Mouse (Mus musculus) intestine, embryonic 14.5 days (tissue): ENCODE measurements around the gene Npvf. TPM values are rescaled to one million over a fixed set of nuclear protein-coding genes. Genes with fewer than 3 reads are reported as not detected.

Source experiments
- ATAC-seq: fragments of 200-750 bp; cut with Nextera tagmentation; replicated peaks from 2 replicates; pipeline ENCODE4 v1.8.0; 2017; ENCODE audit warnings: low read depth, moderate number of reproducible peaks, moderate TSS enrichment, moderate library complexity; ENCODE audit not compliant: low FRiP score, low TSS enrichment
- DNase-seq: peaks from one replicate; pipeline ENCODE4 v3.0.0-alpha.2; 2018; ENCODE audit warnings: low spot score
- H3K27ac ChIP-seq: fragments of 300-500 bp; sonication (generic); 2 replicates; pipeline ENCODE4 v1.5.1; 2014; ENCODE audit warnings: low read depth, mild to moderate bottlenecking, control low read depth
- H3K27me3 ChIP-seq: fragments of 300-500 bp; sonication (generic); replicated peaks from 2 replicates; pipeline ENCODE4 v1.6.1; 2014; ENCODE audit warnings: low read length, control low read depth; ENCODE audit not compliant: control insufficient read depth, insufficient read depth
- H3K36me3 ChIP-seq: fragments of 300-500 bp; sonication (generic); 2 replicates; pipeline ENCODE4 v1.6.1; 2014; ENCODE audit warnings: low read length, control low read depth; ENCODE audit not compliant: control insufficient read depth, insufficient read depth
- H3K4me1 ChIP-seq: fragments of 300-500 bp; sonication (generic); replicated peaks from 2 replicates; pipeline ENCODE4 v1.6.1; 2014; ENCODE audit warnings: low read length, control low read depth, mixed read lengths; ENCODE audit not compliant: control insufficient read depth, insufficient read depth
- H3K4me2 ChIP-seq: fragments of 300-500 bp; sonication (generic); 2 replicates; pipeline ENCODE4 v1.6.1; 2014; ENCODE audit warnings: low read length
- H3K4me3 ChIP-seq: fragments of 300-500 bp; sonication (generic); 2 replicates; pipeline ENCODE4 v1.5.1; 2014; ENCODE audit warnings: low read depth, low read length, control low read depth, mixed read lengths
- H3K9ac ChIP-seq: fragments of 300-500 bp; sonication (generic); 2 replicates; pipeline ENCODE4 v1.6.1; 2014; ENCODE audit warnings: mild to moderate bottlenecking, low read length
- H3K9me3 ChIP-seq: fragments of 300-500 bp; sonication (generic); 2 replicates; pipeline ENCODE4 v1.6.1; 2016; ENCODE audit warnings: low read length, control low read depth; ENCODE audit not compliant: control insufficient read depth
- WGBS: fragments of 180-500 bp; shearing (Covaris S2); extraction: QIAGEN DNeasy Blood & Tissue Kit; methylation state at CpG from one replicate; pipeline ENCODE4 v1.1.7; 2014; 5-methylcytosine and 5-hydroxymethylcytosine counted together
- polyA plus RNA-seq: library from polyadenylated mRNA; unstranded; fragments of >200 nt; fragmentation: Nextera tagmentation; extraction: Ambion mirVana; gene quantifications from 2 replicates; pipeline ENCODE4 v1.2.1, GENCODE M21; 2014

Gene Npvf
- polyA plus RNA-seq, 1 experiment from 2014 or later, result not detected

DNA sequence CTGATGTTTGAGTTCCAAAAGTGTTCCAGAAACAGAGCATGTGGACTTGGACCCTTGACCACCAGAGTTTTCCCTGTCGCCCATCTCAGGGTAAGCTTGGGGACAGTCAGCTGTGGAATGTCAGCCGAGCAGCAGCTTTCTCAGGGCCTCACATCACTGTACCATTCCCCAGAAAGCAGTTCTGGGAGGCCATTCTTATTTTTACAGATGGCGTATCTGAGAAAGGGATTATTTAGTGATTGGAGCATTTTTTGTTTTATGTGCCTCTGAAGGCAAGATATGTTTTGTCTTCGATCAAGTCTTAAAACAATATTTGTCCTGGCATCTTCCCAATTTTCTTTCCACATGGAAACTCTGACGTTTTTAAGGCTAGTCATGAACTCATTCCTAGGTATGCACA lies 12.7 kb upstream of the Npvf start:
- no peak overlapping the region for H3K27ac ChIP-seq
- H3K4me1 ChIP-seq, result no peaks in the 10 kb centered on the region
- DNase-seq, result no peak
- no peak for ATAC-seq
- H3K9ac ChIP-seq, result no peak overlapping the region
- H3K4me2 ChIP-seq, result no peak overlapping the region
- 57% methylated on average over 5 of the region's 5 CpGs for WGBS
- H3K4me3 ChIP-seq, result no peak overlapping the region
- no peaks in the 10 kb centered on the region for H3K27me3 ChIP-seq
- no peaks in the 10 kb centered on the region for H3K9me3 ChIP-seq
- no peaks in the 10 kb centered on the region for H3K36me3 ChIP-seq

DNA sequence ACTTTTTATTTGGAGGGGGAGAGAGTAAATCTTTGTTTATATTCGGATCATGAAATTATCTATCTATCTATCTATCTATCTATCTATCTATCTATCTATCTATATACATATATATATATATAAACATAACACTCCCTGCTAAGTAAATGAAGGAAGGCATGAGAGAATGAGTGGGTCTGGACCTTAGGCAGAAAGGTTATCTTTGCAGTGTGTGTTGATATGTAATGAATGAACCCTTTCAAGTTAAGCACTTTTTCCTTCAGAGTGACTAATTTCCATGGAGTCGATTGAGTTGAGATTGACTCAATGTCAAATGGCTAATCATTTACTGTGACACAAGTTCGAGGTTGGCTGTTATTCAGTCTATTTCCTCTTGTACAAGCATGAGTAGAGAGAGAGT lies 10.8 kb upstream of the Npvf start:
- Histone ChIP-seq H3K9ac (no peak overlapping the region), H3K4me3 (no peak overlapping the region), H3K4me1 (no peaks in the 10 kb centered on the region), H3K4me2 (no peak overlapping the region), H3K27me3 (no peaks in the 10 kb centered on the region), H3K27ac (no peak overlapping the region), H3K36me3 (no peaks in the 10 kb centered on the region), H3K9me3 (no peaks in the 10 kb centered on the region)
- 73% methylated on average over 3 of the region's 3 CpGs for WGBS
- ATAC-seq (0 out of 2 replicates have a peak, but pooled peaks have one; percentile 36), DNase-seq (no peak)

DNA sequence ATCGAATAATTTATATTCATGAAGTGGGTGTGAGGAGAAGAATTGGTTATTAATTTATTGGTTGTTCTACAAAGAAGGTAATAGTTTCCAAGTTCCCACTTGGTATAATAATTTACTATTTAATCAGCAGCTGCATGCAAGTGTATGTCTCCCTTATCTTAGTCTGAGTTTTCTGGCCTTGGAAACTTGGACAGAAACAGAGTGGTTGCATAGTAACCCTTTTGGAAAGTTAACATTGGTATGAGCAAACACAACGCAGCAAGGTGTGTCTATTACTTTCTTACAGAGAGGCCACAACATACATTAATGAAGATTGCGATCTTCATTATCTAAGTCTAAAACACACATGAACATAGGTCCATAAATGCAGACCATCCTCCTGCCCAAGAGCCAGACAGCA lies 10.0 kb upstream of the Npvf start:
- ATAC-seq, result no peak
- no peaks in the 10 kb centered on the region for H3K9me3 ChIP-seq

DNA sequence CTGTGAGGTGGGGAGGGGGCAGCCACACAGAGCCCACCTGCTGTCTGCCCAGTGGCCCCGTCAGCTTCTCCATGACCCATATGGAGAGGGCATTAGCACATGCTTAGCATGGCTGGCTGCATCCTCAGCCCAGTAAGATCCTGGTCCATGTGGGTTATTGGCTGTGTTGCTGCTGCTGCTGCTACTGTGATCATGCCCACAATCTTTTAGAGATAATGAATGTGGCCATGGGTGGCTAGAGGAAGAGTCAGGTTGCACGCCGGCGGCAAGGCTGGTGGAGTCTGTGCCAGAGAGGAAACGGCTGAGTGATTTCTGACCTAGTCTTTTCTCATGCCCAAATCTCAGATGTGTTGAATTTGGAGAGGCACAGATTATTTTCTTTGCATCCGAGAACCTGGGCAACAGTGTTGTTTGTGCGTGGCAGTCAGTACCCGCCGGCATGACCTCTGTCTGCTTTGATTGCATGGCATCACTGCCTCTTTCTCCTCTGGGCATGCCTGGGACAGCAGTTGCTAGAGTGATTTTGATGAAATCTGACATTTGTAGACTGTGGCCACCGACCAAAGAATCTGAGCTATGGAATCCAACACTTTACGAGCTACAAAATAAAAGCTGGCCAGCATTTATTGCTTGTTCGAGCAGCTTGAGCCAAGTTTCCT lies 8.8 kb upstream of the Npvf start:
- Histone ChIP-seq H3K27ac (no peak overlapping the region), H3K36me3 (no peaks in the 10 kb centered on the region), H3K4me2 (no peak overlapping the region), H3K27me3 (no peaks in the 10 kb centered on the region), H3K9ac (no peak overlapping the region), H3K4me3 (no peak overlapping the region), H3K9me3 (no peaks in the 10 kb centered on the region), H3K4me1 (no peaks in the 10 kb centered on the region)
- ATAC-seq, result no peak
- WGBS, result 72% methylated on average over 12 of the region's 12 CpGs
- DNase-seq, result no peak

More for the DNA sequence above, 10.0 kb upstream of the Npvf start:
- 81% methylated on average over 3 of the region's 3 CpGs for WGBS
- Histone ChIP-seq H3K27ac (no peak overlapping the region), H3K4me3 (no peak overlapping the region), H3K4me1 (no peaks in the 10 kb centered on the region), H3K36me3 (no peaks in the 10 kb centered on the region), H3K4me2 (no peak overlapping the region), H3K27me3 (no peaks in the 10 kb centered on the region), H3K9ac (no peak overlapping the region)
- DNase-seq, result no peak

DNA sequence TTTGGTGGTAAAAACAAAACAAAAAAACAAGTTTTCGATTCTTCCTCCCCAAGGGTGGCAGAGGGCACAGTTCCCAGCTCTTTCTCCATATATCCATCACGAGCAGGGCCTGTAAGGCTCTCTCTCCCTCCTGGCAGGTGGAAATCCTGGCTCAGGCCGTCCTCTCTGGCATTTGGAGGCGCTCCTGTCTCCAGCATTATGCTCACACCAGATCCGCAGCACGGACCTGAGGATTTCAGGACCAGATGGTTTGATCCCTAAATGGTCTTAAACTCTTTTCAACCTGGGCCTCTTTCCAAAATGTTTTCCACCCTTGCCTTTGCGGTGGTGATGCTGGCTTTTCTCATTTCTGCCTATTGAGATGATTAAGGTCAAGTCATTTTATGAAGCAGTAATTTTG lies 7.5 kb upstream of the Npvf start:
- Histone ChIP-seq H3K27ac (no peak overlapping the region), H3K36me3 (no peaks in the 10 kb centered on the region), H3K9ac (no peak overlapping the region), H3K27me3 (no peaks in the 10 kb centered on the region), H3K4me1 (no peaks in the 10 kb centered on the region), H3K9me3 (no peaks in the 10 kb centered on the region), H3K4me3 (no peak overlapping the region), H3K4me2 (no peak overlapping the region)
- no peak for ATAC-seq
- 68% methylated on average over 7 of the region's 7 CpGs for WGBS
- DNase-seq, result no peak

DNA sequence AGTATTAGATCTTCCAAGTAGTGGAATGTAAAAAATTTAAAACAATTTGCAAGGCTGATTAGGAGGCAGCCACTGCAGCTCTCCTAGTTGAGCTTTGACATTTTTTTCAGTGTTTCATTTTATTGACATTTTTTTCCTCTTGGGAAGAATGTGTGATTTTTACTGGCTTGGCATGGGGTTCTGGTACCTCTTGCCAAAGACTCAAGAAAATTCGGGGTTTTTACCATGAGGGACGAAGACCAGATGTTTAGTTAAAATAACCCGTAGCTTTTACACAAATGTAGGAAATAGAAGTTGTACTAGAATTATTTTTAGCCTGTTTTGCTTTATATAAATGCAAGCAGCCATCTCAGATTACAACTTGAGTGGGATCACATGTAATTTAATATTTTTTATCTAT lies 4.2 kb upstream of the Npvf start:
- Histone ChIP-seq H3K9ac (no peak overlapping the region), H3K4me3 (no peak overlapping the region), H3K4me1 (no peaks in the 10 kb centered on the region), H3K27me3 (no peaks in the 10 kb centered on the region), H3K36me3 (no peaks in the 10 kb centered on the region), H3K27ac (no peak overlapping the region), H3K9me3 (no peaks in the 10 kb centered on the region), H3K4me2 (no peak overlapping the region)
- ATAC-seq (no peak), DNase-seq (no peak)
- WGBS, result 32% methylated on average over 3 of the region's 3 CpGs

DNA sequence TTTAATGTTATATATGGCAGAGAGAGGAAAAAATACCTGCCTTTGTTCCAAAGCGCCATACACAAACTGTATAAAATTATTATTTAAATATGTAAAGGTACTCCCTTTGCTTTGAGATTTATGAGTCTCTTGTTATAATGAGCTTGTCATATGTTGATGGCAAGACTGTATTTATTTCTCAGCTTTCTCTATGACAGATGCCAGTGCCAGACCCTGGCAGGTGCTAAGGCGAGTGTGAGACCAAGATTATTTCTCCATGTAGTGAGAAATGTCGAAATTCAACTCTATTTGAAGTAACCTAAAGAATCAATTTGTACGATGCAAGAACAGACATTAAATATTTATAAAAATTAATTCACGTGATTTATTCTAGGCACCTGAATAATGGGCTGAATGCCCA lies 3.8 kb upstream of the Npvf start:
- WGBS, result 66% methylated on average over 5 of the region's 5 CpGs
- DNase-seq, result no peak
- Histone ChIP-seq H3K27me3 (no peaks in the 10 kb centered on the region), H3K9me3 (no peaks in the 10 kb centered on the region), H3K4me3 (no peak overlapping the region), H3K9ac (no peak overlapping the region), H3K36me3 (no peaks in the 10 kb centered on the region), H3K4me2 (no peak overlapping the region), H3K27ac (no peak overlapping the region), H3K4me1 (no peaks in the 10 kb centered on the region)
- ATAC-seq, result no peak

DNA sequence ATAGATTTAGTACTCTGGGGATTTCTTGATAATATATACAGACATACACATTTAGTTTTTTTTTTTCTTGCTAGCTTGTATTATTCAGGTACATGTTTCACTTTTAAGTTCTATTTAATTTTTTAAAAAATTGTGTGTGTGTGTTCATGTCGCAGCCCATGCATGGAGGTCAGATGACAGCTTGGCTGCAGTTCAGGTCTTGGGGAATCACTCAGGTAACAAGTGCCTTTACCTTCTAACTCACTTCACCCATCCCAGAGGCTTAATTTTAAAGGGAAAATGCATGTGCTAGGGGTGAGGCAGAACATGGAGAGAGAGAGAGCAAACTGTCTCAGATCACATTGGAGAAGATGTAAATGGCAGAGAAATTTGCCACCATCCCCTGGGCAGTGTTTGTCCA lies 2.2 kb upstream of the Npvf start:
- no peaks in the 10 kb centered on the region for H3K36me3 ChIP-seq
- ATAC-seq (no peak), DNase-seq (no peak)
- H3K9me3 ChIP-seq, result no peaks in the 10 kb centered on the region
- H3K9ac ChIP-seq, result no peak overlapping the region
- no peaks in the 10 kb centered on the region for H3K27me3 ChIP-seq
- no peak overlapping the region for H3K4me2 ChIP-seq
- WGBS, result 91% methylated on average over 1 of the region's 1 CpGs
- no peak overlapping the region for H3K4me3 ChIP-seq
- H3K4me1 ChIP-seq, result no peaks in the 10 kb centered on the region
- H3K27ac ChIP-seq, result no peak overlapping the region

DNA sequence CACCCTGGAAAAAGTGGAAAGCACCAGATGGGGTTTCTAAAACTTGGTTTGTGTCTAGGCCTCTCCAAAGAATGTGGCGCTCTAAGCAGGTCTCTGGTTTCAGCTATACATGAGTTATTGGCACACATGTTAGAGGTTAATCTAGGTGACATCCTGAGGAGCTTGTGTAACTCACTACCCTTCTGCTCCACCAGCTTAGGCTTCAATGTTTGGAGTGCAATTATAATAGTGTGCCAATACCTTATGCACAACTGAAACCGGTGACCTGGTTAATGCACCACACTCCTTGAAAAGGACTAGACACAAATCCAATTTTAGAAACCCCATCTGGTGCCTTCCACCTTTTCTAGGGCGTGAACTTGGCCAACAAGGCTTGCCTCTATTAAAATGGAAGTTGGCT lies 1.7 kb upstream of the Npvf start:
- H3K9me3 ChIP-seq, result no peaks in the 10 kb centered on the region
- H3K9ac ChIP-seq, result no peak overlapping the region
- DNase-seq, result no peak
- no peaks in the 10 kb centered on the region for H3K27me3 ChIP-seq
- no peak overlapping the region for H3K27ac ChIP-seq
- no peak overlapping the region for H3K4me2 ChIP-seq
- no peak for ATAC-seq
- no peaks in the 10 kb centered on the region for H3K4me1 ChIP-seq
- H3K4me3 ChIP-seq, result no peak overlapping the region
- no peaks in the 10 kb centered on the region for H3K36me3 ChIP-seq
- WGBS, result 84% methylated on average over 3 of the region's 3 CpGs
